Mouse (Mus musculus): ENCODE data around the gene Mycbpap. TPM values are rescaled to one million over a fixed set of nuclear protein-coding genes. Genes with fewer than 3 reads are reported as not detected.

Mycbpap gene
- total and polyA plus RNA-seq, 3 experiments = 0.12 to 0.17 TPM; not detected in 1

DNA sequence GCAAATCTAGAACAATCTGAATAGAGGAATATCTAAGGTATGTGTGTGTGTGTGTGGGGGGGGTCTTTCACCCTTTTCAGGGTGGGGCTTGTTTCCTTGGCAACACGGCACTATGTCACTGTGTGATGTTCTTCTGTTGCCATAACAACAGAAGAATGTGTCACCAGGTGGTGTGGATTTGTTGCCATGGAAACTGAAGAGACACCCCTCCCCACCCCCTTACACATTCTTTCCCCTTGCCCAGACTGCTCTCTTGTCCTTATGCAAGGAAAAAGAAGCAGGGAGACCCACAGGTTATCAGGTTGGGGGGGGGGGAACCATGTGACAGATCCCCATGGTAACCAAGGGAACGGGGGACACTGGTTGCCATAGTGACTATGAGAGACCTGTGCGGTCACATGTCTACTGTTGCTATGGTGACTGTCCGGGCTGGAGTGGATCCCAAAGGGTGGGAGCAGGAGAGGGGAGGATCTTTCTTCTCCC lies 52.9 kb downstream of the Mycbpap start:
- Histone ChIP-seq H3K4me1 (ENCODE audit: control insufficient read depth in 1 of 2, insufficient read depth in 2 of 2, low read length in 2 of 2) (no peaks in the 10 kb centered on the region), H3K9me3 (replicated peaks; ENCODE audit: insufficient read depth, low read length) (no peaks in the 10 kb centered on the region), H3K27me3 (ENCODE audit: control insufficient read depth in 1 of 2, insufficient read depth in 2 of 2, low read length in 2 of 2) (peaks cover 0 to 1% of the 10 kb centered on the region in 2 experiments; a peak in 1 of 4 replicates), H3K4me3 (ENCODE audit: control insufficient read depth in 1 of 2, insufficient read depth in 1 of 2, low read depth in 2 of 2, low read length in 2 of 2) (no peak overlapping the region), H3K36me3 (ENCODE audit: control insufficient read depth in 1 of 2, insufficient read depth in 2 of 2, low read length in 2 of 2) (no peaks in the 10 kb centered on the region), H3K79me2 (ENCODE audit: control insufficient read depth, insufficient read depth, low read length, poor library complexity) (no peaks in the 10 kb centered on the region), H3K9ac (ENCODE audit: control insufficient read depth, low read depth, low read length, poor library complexity, severe bottlenecking) (no peak overlapping the region), H3K27ac (ENCODE audit: control insufficient read depth, low read depth, low read length) (no peak overlapping the region)
- DNase-seq (ENCODE audit: low read depth, low spot score) = no peak
- no peak for TF ChIP-seq SIN3A (IDR thresholded peaks at IDR 0.05; ENCODE audit: low read length)
- TF ChIP-seq JUND (IDR thresholded peaks at IDR 0.05; ENCODE audit: low read depth, low read length) = no peak
- TF ChIP-seq SMC3 (IDR thresholded peaks at IDR 0.05; ENCODE audit: low read depth, low read length) = no peak
- no peak for TF ChIP-seq BHLHE40 (IDR thresholded peaks at IDR 0.05; ENCODE audit: borderline replicate concordance, low read depth, low read length)
- TF ChIP-seq E2F4 (IDR thresholded peaks at IDR 0.05; ENCODE audit: borderline replicate concordance, low read depth, low read length) = no peak
- no peak for TF ChIP-seq MYC (IDR thresholded peaks at IDR 0.05; ENCODE audit: low read depth, low read length)
- no peak for TF ChIP-seq MYB (IDR thresholded peaks at IDR 0.05; ENCODE audit: low read depth, low read length)
- no peak for TF ChIP-seq GABPA (IDR thresholded peaks at IDR 0.05; ENCODE audit: low read depth, low read length)
- no peak for TF ChIP-seq RCOR1 (IDR thresholded peaks at IDR 0.05; ENCODE audit: low read depth, low read length)
- TF ChIP-seq ZC3H11A (IDR thresholded peaks at IDR 0.05; ENCODE audit: low read depth, low read length) = no peak
- no peak for TF ChIP-seq TAL1 (IDR thresholded peaks at IDR 0.05; ENCODE audit: low read length)
- no peak for TF ChIP-seq ZMIZ1 (IDR thresholded peaks at IDR 0.05; ENCODE audit: low read depth, low read length)
- TF ChIP-seq EP300 (IDR thresholded peaks at IDR 0.05; ENCODE audit: low read depth in 1 of 2, low read length in 2 of 2) = no peak
- no peak for TF ChIP-seq CHD2 (IDR thresholded peaks at IDR 0.05; ENCODE audit: low read length)
- TF ChIP-seq RAD21 (IDR thresholded peaks at IDR 0.05; ENCODE audit: low read depth, low read length) = no peak
- TF ChIP-seq USF2 (IDR thresholded peaks at IDR 0.05; ENCODE audit: borderline replicate concordance in 1 of 2, insufficient read depth in 1 of 2, low read depth in 1 of 2, low read length in 2 of 2) = no peak
- no peak for TF ChIP-seq TCF12 (IDR thresholded peaks at IDR 0.05; ENCODE audit: low read depth, low read length)
- no peak for TF ChIP-seq MAFK (IDR thresholded peaks at IDR 0.05; ENCODE audit: borderline replicate concordance, low read depth, low read length)

GRCm38 (mm10) chr11:94466333-94466855 lies 55.1 kb downstream of the Mycbpap start:
- Histone ChIP-seq H3K27ac (ENCODE audit: control insufficient read depth, low read depth, low read length) (no peak overlapping the region), H3K9me3 (replicated peaks; ENCODE audit: insufficient read depth, low read length) (no peaks in the 10 kb centered on the region), H3K36me3 (ENCODE audit: control insufficient read depth in 1 of 2, insufficient read depth in 2 of 2, low read length in 2 of 2) (no peaks in the 10 kb centered on the region), H3K9ac (ENCODE audit: control insufficient read depth, low read depth, low read length, poor library complexity, severe bottlenecking) (no peak overlapping the region), H3K27me3 (ENCODE audit: control insufficient read depth in 1 of 2, insufficient read depth in 2 of 2, low read length in 2 of 2) (peaks cover 0 to 1% of the 10 kb centered on the region in 2 experiments; a peak in 1 of 4 replicates), H3K4me3 (ENCODE audit: control insufficient read depth in 1 of 2, insufficient read depth in 1 of 2, low read depth in 2 of 2, low read length in 2 of 2) (no peak overlapping the region), H3K4me1 (ENCODE audit: control insufficient read depth in 1 of 2, insufficient read depth in 2 of 2, low read length in 2 of 2) (no peaks in the 10 kb centered on the region), H3K79me2 (ENCODE audit: control insufficient read depth, insufficient read depth, low read length, poor library complexity) (no peaks in the 10 kb centered on the region)
- no peak for DNase-seq (ENCODE audit: low read depth, low spot score)
- TF ChIP-seq ZNF384 (IDR thresholded peaks at IDR 0.05; ENCODE audit: low read depth, low read length) (no peak), GABPA (IDR thresholded peaks at IDR 0.05; ENCODE audit: low read depth, low read length) (no peak), NELFE (IDR thresholded peaks at IDR 0.05; ENCODE audit: low read depth, low read length) (no peak), ETS1 (IDR thresholded peaks at IDR 0.05; ENCODE audit: low read depth, low read length) (no peak), RAD21 (IDR thresholded peaks at IDR 0.05; ENCODE audit: low read depth, low read length) (no peak), MYC (IDR thresholded peaks at IDR 0.05; ENCODE audit: low read depth, low read length) (no peak), ELF1 (IDR thresholded peaks at IDR 0.05; ENCODE audit: low read depth, low read length) (no peak), CHD2 (IDR thresholded peaks at IDR 0.05; ENCODE audit: low read length) (no peak)
